Mouse (Mus musculus) embryonic fibroblast, embryonic 13.5 days (primary cell): Measurements from ENCODE around the gene Psg17. TPM values are rescaled to one million over a fixed set of nuclear protein-coding genes. Genes with fewer than 3 reads are reported as not detected.
"Not testable (repeated sequence)": the region's sequence is repeated elsewhere in the genome, so short reads cannot be mapped to it uniquely, and the experiment has no call there.

Experiments used
- H3K27ac ChIP-seq: 2 replicates; pipeline ENCODE4 v1.5.1; 2012; ENCODE audit warnings: low read length, control low read depth, inconsistent platforms; ENCODE audit not compliant: insufficient read depth
- H3K4me1 ChIP-seq: 2 replicates; pipeline ENCODE4 v1.6.1; 2011; ENCODE audit warnings: low read length; ENCODE audit not compliant: control insufficient read depth, insufficient read depth
- H3K4me3 ChIP-seq: 2 replicates; pipeline ENCODE4 v1.5.1; 2011; ENCODE audit warnings: mild to moderate bottlenecking, control low read depth, low read length; ENCODE audit not compliant: insufficient read depth
- CTCF ChIP-seq: IDR thresholded peaks from 2 replicates; pipeline ENCODE4 v1.5.1; 2011; ENCODE audit warnings: mild to moderate bottlenecking, control low read depth, low read length, moderate library complexity, borderline replicate concordance; ENCODE audit not compliant: insufficient read depth
- POLR2A ChIP-seq: IDR thresholded peaks from 2 replicates; pipeline ENCODE4 v1.6.1; 2011; ENCODE audit warnings: low read depth, mild to moderate bottlenecking, control low read depth, low read length, moderate library complexity
- polyA plus RNA-seq: library from polyadenylated mRNA; stranded (reverse); fragments of >200 nt; gene quantifications from 2 replicates; pipeline ENCODE4 v1.2.4, GENCODE M21; 2011; ENCODE audit warnings: low read depth; ENCODE audit not compliant: missing spikeins, insufficient read length

Psg17 gene
- not detected in 2 replicates for polyA plus RNA-seq

DNA sequence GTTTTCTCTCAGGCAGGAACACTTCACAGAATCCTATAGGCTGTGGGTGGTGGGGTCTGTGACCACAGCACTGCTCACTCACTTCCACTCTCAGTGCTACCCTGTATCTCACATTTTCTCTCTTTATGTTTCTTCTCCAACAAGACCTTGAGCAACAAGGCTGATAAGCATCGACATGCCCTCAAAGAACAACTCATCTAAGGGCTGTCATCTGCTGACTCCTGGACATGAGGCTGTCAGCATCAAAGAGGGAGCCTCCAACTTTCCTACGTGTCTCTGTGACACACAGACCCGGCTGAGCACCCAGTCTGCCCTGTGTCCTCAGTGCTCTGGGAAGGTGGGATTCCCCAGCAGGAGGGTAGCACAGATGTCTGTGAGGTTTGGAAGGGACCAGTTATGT, at the start of gene Psg17:
TSS of gene Psg17 (minus strand) at position 101 of the 400 bp plus-strand sequence.
- Histone ChIP-seq H3K4me1 (no peaks in the 10 kb centered on the region), H3K27ac (no peak within 1 kb of the TSS), H3K4me3 (no peak within 1 kb of the TSS)
- TF ChIP-seq POLR2A (no peak), CTCF (no peak)

DNA sequence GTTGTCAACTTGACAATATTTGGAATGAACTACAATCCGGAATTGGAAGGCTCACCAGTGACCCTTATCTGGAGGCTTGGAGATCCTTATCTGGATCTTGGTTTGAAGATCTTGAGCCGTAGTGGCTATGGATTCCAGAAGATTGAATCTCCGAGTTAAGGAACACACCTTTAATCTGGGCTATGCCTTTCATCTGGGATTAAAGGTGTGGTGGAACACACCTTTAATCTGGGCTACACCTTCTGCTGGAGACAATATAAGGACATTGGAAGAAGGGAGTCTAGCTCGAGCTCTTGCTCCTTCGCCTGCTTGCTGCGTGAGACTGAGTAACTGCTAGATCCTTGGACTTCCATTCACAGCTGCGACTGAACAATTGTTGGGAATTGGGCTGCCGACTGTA, 49.6 kb upstream of the Psg17 start, which contains the start of gene Pglyrp1:
TSS of gene Pglyrp1 (plus strand) at position 301 of the 400 bp plus-strand sequence.
- not testable (repeated sequence) for H3K4me3 ChIP-seq, H3K4me1 ChIP-seq, H3K27ac ChIP-seq

- no peak for TF ChIP-seq POLR2A
- no peak for TF ChIP-seq CTCF
- H3K27ac ChIP-seq: no peak overlapping the region
Observed at GRCm38 (mm10) chr7:18868491-18868890, 47.1 kb upstream of the Psg17 start.

GRCm38 (mm10) chr7:18862801-18863200, 41.4 kb upstream of the Psg17 start:
- no peak overlapping the region for H3K27ac ChIP-seq
- peaks cover 9% of the 10 kb centered on the region for H3K4me1 ChIP-seq
- no peak for TF ChIP-seq CTCF
- TF ChIP-seq POLR2A: no peak
- H3K4me3 ChIP-seq: no peak overlapping the region

More at GRCm38 (mm10) chr7:18868491-18868890, 47.1 kb upstream of the Psg17 start:
- Histone ChIP-seq H3K4me3 (no peak overlapping the region), H3K4me1 (no peaks in the 10 kb centered on the region)

GRCm38 (mm10) chr7:18858310-18858916, 37.0 kb upstream of the Psg17 start:
- no peak overlapping the region for H3K4me3 ChIP-seq
- H3K27ac ChIP-seq: peak overlapping the region; percentile 35
- peaks cover 9% of the 10 kb centered on the region for H3K4me1 ChIP-seq
- no peak for TF ChIP-seq POLR2A
- no peak for TF ChIP-seq CTCF

GRCm38 (mm10) chr7:18848395-18848794, 27.0 kb upstream of the Psg17 start:
- Histone ChIP-seq H3K4me1 (no peaks in the 10 kb centered on the region), H3K27ac (no peak overlapping the region), H3K4me3 (no peak overlapping the region)
- TF ChIP-seq CTCF (no peak), POLR2A (no peak)

GRCm38 (mm10) chr7:18844811-18845210, 23.4 kb upstream of the Psg17 start:
- H3K4me1 ChIP-seq: no peaks in the 10 kb centered on the region
- H3K27ac ChIP-seq: no peak overlapping the region
- TF ChIP-seq CTCF (no peak), POLR2A (no peak)
- H3K4me3 ChIP-seq: no peak overlapping the region

DNA sequence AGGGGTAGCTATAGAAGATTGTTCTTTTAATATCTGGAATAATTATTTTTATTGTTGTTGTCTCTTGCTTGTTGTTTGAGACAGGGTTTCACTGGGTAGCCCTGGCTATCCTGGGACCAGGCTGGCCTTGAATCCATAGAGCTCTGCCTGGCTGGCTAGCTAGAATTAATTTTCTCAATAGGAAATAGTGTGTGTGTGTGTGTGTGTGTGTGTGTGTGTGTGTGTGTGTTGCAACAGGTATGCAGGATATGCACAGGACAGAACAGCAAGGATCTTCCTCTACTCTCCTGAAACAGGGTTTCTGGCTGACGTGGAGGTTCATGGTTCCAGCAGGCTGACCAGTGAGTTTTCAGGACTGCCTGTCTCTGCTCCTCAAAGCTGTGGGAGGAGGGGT, 19.8 kb upstream of the Psg17 start:
- Histone ChIP-seq H3K27ac (peak overlapping the region; percentile 75; the same call in 1 of the 2 replicates), H3K4me3 (peak overlapping the region; percentile 34), H3K4me1 (no peaks in the 10 kb centered on the region)
- TF ChIP-seq POLR2A (no peak), CTCF (no peak)

DNA sequence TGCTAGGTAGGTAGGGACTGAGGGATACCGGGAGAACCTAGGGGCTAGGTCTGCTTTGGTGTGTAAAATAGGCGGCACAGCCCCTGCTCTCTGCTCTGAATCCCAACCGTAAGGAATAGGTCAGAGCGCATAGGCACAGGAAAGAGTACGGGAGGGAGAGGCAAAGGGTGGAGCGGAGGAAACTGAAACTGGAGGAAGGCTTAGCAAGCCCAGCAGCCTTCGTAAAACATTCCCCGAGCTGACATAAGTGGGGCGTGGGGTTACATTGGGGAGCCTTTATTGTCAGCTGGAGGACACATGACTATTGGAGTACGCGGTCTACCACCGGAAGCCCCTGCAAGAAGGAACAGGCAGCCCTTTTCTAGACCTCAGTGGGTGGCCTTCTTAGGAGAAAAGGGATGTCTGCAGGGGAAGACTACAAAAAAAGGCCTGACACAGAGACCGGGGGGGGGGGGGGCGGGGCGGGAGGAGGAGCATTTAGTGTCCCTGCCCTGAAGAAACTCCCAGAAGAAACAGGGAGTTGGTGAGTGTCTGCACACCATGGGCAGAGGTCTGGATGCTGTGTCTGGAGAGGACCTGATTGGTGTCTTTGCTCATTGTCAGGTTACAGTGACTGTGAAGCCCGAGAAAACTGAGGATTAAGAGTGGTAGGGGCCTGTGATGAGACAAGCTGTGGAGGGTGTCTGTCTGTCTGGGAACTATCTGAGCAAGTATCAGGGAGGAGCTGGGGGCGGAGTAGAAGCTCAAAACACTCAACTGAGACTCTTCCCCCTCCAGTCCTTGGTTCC, 19.2 kb upstream of the Psg17 start:
- TF ChIP-seq POLR2A: peak; percentile 75
- TF ChIP-seq CTCF: no peak
- H3K4me3 ChIP-seq: peak overlapping the region; percentile 42
- H3K27ac ChIP-seq: peak overlapping the region; percentile 76
- H3K4me1 ChIP-seq: no peaks in the 10 kb centered on the region

- Histone ChIP-seq H3K4me3 (peak within 1 kb of the TSS; percentile 42), H3K4me1 (no peaks in the 10 kb centered on the region), H3K27ac (peak within 1 kb of the TSS; percentile 76)
- TF ChIP-seq CTCF (no peak), POLR2A (peak; percentile 37)
Observed at GRCm38 (mm10) chr7:18839865-18840264, 18.5 kb upstream of the Psg17 start, which contains the start of gene Mill2. Mill2 (plus strand) TSS chr7:18839966.
